Mouse (Mus musculus): ENCODE measurements around the gene Dpp3. TPM values are rescaled to one million over a fixed set of nuclear protein-coding genes. Genes with fewer than 3 reads are reported as not detected.
"Not testable (repeated sequence)": the region's sequence is repeated elsewhere in the genome, so short reads cannot be mapped to it uniquely, and the experiment has no call there.

Gene Dpp3
- polyA plus RNA-seq, 1 experiment from 2014 or later: 87.8 TPM

DNA sequence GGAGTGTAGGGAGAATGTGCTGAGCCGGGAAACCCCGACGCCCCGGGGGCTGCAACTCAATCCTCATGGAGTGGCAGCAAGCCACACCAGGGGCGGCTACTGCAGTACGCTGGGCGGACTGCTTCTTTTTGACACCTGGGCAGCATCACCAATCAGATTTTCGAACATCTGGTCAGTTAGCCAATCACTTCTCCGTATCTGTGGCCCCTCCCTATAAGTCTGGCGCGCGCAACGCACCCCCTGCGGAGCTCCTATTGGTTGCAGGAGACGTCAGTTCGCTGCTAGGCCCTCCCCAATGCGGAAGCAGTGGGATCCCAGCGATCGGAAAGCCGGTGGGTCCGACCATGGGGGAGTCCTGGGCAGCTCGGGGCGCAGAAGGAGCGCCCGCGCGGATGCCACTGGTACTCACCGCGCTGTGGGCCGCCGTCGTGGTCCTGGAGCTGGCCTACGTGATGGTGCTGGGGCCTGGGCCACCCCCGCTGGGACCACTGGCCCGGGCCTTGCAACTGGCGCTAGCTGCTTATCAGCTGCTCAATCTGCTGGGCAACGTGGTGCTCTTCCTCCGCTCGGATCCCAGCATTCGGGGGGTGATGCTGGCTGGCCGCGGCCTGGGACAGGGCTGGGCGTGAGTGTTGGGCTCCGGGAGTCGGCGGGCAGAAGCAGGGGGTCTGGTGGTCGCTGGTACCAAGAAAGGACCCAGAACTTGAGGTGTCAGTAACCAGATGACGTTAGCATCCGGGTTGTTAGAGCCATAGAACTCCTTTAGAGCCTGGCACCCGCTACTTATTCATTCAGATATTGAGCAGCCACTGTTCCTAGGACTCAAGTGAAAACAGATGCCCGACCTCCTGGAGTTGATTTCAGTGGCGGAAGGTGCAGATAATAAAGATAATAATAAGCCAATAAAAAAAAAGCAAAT, 49.4 kb downstream of the Dpp3 start, which contains the start of gene Zdhhc24:
Gene Zdhhc24 (plus strand): TSS at position 264 of the 919 bp plus-strand sequence.
- Histone ChIP-seq H3K36me3 (ENCODE audit: control insufficient read depth, insufficient read depth, low read length) (no peaks in the 10 kb centered on the region), H3K4me3 (ENCODE audit: low read depth, low read length) (peak within 1 kb of the TSS; percentile 97), H3K9ac (ENCODE audit: low read depth, low read length) (peak within 1 kb of the TSS; percentile 89), H3K27ac (ENCODE audit: low read depth, low read length) (peak within 1 kb of the TSS; percentile 22; the same call in 1 of the 2 replicates), H3K9me3 (replicated peaks; ENCODE audit: control insufficient read depth, low read length) (no peaks in the 10 kb centered on the region; the same call in 1 of the 2 replicates), H3K4me2 (peak within 1 kb of the TSS; percentile 91), H3K4me1 (ENCODE audit: control insufficient read depth, insufficient read depth, low read length) (peaks cover 7% of the 10 kb centered on the region), H3K27me3 (ENCODE audit: control insufficient read depth, insufficient read depth, low read length) (0 out of 2 replicates have a peak, but pooled peaks cover 2% of the 10 kb centered on the region)
- 1% methylated on average over 52 of the region's 52 CpGs for WGBS (ENCODE audit: insufficient replicate concordance)
- peak; percentile 94 for ATAC-seq (replicated peaks; ENCODE audit: insufficient number of reproducible peaks, low FRiP score, low TSS enrichment)

DNA sequence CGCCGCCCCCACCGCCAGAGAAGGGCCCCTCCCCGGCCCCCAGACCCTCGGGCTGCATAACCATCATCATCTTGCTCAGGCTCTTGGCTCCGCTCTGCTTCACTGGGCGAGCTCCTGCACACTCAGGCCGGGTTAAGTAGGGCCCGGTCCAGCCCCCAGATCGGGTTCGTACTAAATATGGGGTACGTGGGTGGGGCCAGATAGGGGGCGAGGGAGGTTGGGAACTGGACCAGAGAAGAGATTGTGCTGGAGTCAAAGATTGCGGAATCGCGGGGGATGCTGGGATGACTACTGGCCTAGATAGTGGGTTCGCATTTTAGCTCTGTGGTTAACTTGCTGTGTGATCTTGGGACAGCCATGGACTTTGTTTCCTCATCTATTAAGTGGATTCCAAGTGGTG, 50.3 kb downstream of the Dpp3 start, which contains the start of gene Actn3:
Gene Actn3 (minus strand): TSS at position 125 of the 400 bp plus-strand sequence.
- H3K4me3 ChIP-seq (ENCODE audit: low read depth, low read length): peak within 1 kb of the TSS; percentile 97

DNA sequence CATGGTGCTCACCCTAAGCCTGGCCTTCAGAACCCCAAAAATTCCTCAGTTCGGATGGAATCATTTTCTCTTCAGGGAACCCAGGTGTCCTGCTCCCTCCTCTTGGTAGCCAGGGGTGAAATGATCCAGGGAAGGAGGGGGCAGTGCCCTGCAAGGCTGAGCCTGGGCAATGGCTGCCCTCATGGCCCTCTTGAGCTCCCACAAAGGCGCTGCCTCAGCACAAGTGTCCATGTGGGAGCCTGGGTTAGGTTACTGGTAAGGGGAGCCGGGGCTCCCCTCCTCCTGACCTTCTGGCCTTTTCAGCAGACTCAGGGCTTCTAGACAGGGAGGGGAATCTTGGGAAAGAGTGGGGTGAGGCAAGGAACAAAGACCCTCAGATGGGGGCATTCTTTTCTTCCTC, 51.3 kb downstream of the Dpp3 start:
- Histone ChIP-seq H3K36me3 (ENCODE audit: control insufficient read depth, insufficient read depth, low read length) (no peaks in the 10 kb centered on the region), H3K4me1 (ENCODE audit: control insufficient read depth, insufficient read depth, low read length) (peaks cover 7% of the 10 kb centered on the region), H3K27me3 (ENCODE audit: control insufficient read depth, insufficient read depth, low read length) (0 out of 2 replicates have a peak, but pooled peaks cover 2% of the 10 kb centered on the region), H3K27ac (ENCODE audit: low read depth, low read length) (no peak overlapping the region), H3K9me3 (replicated peaks; ENCODE audit: control insufficient read depth, low read length) (no peaks in the 10 kb centered on the region; the same call in 1 of the 2 replicates), H3K4me2 (no peak overlapping the region; the same call in 1 of the 2 replicates), H3K9ac (ENCODE audit: low read depth, low read length) (no peak overlapping the region), H3K4me3 (ENCODE audit: low read depth, low read length) (no peak overlapping the region)
- no peak for ATAC-seq (replicated peaks; ENCODE audit: insufficient number of reproducible peaks, low FRiP score, low TSS enrichment)
- 68% methylated on average over 3 of the region's 3 CpGs for WGBS (ENCODE audit: insufficient replicate concordance)

More for the DNA sequence above, 50.3 kb downstream of the Dpp3 start, which contains the start of gene Actn3:
- no peaks in the 10 kb centered on the region for H3K36me3 ChIP-seq (ENCODE audit: control insufficient read depth, insufficient read depth, low read length)
- peak within 1 kb of the TSS; percentile 22; the same call in 1 of the 2 replicates for H3K27ac ChIP-seq (ENCODE audit: low read depth, low read length)
- H3K27me3 ChIP-seq (ENCODE audit: control insufficient read depth, insufficient read depth, low read length): 0 out of 2 replicates have a peak, but pooled peaks cover 2% of the 10 kb centered on the region
- peak within 1 kb of the TSS; percentile 89 for H3K9ac ChIP-seq (ENCODE audit: low read depth, low read length)
- no peaks in the 10 kb centered on the region; the same call in 1 of the 2 replicates for H3K9me3 ChIP-seq (replicated peaks; ENCODE audit: control insufficient read depth, low read length)
- H3K4me1 ChIP-seq (ENCODE audit: control insufficient read depth, insufficient read depth, low read length): peaks cover 7% of the 10 kb centered on the region
- WGBS (ENCODE audit: insufficient replicate concordance): 1% methylated on average over 17 of the region's 17 CpGs
- peak within 1 kb of the TSS; percentile 91 for H3K4me2 ChIP-seq
- ATAC-seq (replicated peaks; ENCODE audit: insufficient number of reproducible peaks, low FRiP score, low TSS enrichment): no peak

DNA sequence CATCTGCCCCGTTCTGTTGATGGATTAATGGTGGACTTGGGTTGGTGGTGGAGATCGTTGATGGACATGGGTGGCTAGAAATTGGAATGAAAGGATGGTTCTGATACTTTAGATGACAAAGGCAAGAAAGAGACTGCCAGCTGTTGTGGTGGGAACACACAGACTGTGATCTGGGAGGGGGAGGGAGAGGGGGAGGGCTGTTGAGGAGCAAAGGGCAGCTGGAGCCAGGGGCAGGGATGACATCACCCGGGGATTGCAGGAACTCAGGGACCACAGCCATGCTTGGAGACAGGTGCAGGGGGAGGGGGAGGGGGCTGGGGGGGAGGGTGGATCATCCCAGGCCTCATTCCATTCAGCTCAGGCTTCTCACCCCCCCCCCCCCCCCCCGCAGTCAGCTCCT, 51.8 kb downstream of the Dpp3 start:
- Histone ChIP-seq H3K27me3 (ENCODE audit: control insufficient read depth, insufficient read depth, low read length) (0 out of 2 replicates have a peak, but pooled peaks cover 2% of the 10 kb centered on the region), H3K4me3 (ENCODE audit: low read depth, low read length) (no peak overlapping the region), H3K36me3 (ENCODE audit: control insufficient read depth, insufficient read depth, low read length) (no peaks in the 10 kb centered on the region), H3K9me3 (replicated peaks; ENCODE audit: control insufficient read depth, low read length) (no peaks in the 10 kb centered on the region; the same call in 1 of the 2 replicates), H3K4me2 (no peak overlapping the region), H3K9ac (ENCODE audit: low read depth, low read length) (no peak overlapping the region), H3K4me1 (ENCODE audit: control insufficient read depth, insufficient read depth, low read length) (peaks cover 7% of the 10 kb centered on the region), H3K27ac (ENCODE audit: low read depth, low read length) (no peak overlapping the region)
- WGBS (ENCODE audit: insufficient replicate concordance): 69% methylated on average over 3 of the region's 4 CpGs
- ATAC-seq (replicated peaks; ENCODE audit: insufficient number of reproducible peaks, low FRiP score, low TSS enrichment): no peak

DNA sequence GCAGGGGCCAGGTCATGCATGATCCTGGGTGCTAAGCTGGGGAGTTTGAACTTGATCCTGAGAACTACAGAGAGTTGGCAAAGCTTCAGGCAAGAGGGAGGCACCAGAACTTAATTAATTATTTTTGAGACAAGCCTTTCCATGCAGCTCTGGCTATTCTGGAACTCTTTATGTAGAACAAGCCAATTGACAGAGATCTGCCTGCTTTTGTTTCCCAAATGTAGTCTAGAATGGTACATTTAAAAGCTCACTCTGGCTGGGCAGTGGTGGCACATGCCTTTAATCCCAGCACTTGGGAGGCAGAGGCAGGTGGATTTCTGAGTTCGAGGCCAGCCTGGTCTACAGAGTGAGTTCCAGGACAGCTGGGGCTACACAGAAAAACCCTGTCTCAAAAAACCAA, 53.5 kb downstream of the Dpp3 start:
- 73% methylated on average over 1 of the region's 1 CpGs for WGBS (ENCODE audit: insufficient replicate concordance)
- ATAC-seq (replicated peaks; ENCODE audit: insufficient number of reproducible peaks, low FRiP score, low TSS enrichment); H3K27me3 ChIP-seq (ENCODE audit: control insufficient read depth, insufficient read depth, low read length); H3K4me1 ChIP-seq (ENCODE audit: control insufficient read depth, insufficient read depth, low read length); H3K4me3 ChIP-seq (ENCODE audit: low read depth, low read length); H3K4me2 ChIP-seq; H3K9me3 ChIP-seq (replicated peaks; ENCODE audit: control insufficient read depth, low read length); H3K27ac ChIP-seq (ENCODE audit: low read depth, low read length); H3K36me3 ChIP-seq (ENCODE audit: control insufficient read depth, insufficient read depth, low read length); H3K9ac ChIP-seq (ENCODE audit: low read depth, low read length): not testable (repeated sequence)

DNA sequence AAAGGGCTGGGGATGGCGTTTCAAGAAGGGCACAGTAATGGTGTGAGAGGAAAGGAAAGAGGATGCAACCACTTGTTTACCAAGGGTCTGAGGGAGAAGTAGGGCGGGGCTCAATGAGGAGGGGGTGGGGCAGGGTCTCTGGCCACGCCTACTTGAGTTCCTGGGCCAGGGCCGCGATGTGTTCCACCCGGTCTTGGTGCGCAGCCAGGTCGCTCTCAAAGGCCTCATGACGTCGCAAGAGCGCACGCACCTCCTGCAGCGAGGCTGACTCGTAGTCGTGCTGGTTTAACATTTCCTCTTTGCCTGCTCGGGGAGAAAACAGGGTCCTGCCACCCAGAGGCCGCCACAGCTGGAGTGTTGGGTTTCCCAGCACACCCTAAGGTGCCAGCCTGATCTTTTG, 62.9 kb downstream of the Dpp3 start:
- H3K9me3 ChIP-seq (replicated peaks; ENCODE audit: control insufficient read depth, low read length): no peaks in the 10 kb centered on the region
- peaks cover 15% of the 10 kb centered on the region for H3K27me3 ChIP-seq (ENCODE audit: control insufficient read depth, insufficient read depth, low read length)
- ATAC-seq (replicated peaks; ENCODE audit: insufficient number of reproducible peaks, low FRiP score, low TSS enrichment): no peak
- no peaks in the 10 kb centered on the region for H3K4me1 ChIP-seq (ENCODE audit: control insufficient read depth, insufficient read depth, low read length)
- H3K36me3 ChIP-seq (ENCODE audit: control insufficient read depth, insufficient read depth, low read length): no peaks in the 10 kb centered on the region
- no peak overlapping the region for H3K9ac ChIP-seq (ENCODE audit: low read depth, low read length)
- WGBS (ENCODE audit: insufficient replicate concordance): 2% methylated on average over 17 of the region's 17 CpGs
- H3K27ac ChIP-seq (ENCODE audit: low read depth, low read length): no peak overlapping the region
- no peak overlapping the region for H3K4me3 ChIP-seq (ENCODE audit: low read depth, low read length)
- H3K4me2 ChIP-seq: peak overlapping the region; percentile 38

DNA sequence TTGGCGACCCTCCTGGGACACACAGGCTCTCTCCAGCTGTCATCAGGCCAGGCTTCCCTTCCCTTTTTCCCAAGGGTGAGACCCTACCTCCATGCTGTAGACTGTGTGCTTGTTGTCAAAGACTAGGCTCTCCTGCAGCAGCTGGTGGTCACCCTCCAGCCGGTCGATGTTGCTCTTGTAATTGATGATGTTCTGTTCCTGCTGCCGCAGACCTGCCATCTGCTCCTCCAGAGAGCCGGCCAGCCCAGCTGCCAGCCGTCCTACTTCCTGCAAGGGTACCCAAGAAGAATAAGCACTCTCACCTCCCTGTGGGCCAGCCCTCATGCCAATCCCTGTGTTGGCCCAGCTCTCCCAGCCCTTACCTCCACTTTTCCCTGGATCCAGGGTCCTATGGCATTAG, 65.0 kb downstream of the Dpp3 start:
- H3K9ac ChIP-seq (ENCODE audit: low read depth, low read length): no peak overlapping the region
- H3K27me3 ChIP-seq (ENCODE audit: control insufficient read depth, insufficient read depth, low read length): peaks cover 15% of the 10 kb centered on the region
- H3K4me1 ChIP-seq (ENCODE audit: control insufficient read depth, insufficient read depth, low read length): no peaks in the 10 kb centered on the region
- H3K4me2 ChIP-seq: no peak overlapping the region
- H3K9me3 ChIP-seq (replicated peaks; ENCODE audit: control insufficient read depth, low read length): no peaks in the 10 kb centered on the region
- no peak overlapping the region for H3K4me3 ChIP-seq (ENCODE audit: low read depth, low read length)
- no peak for ATAC-seq (replicated peaks; ENCODE audit: insufficient number of reproducible peaks, low FRiP score, low TSS enrichment)
- no peaks in the 10 kb centered on the region for H3K36me3 ChIP-seq (ENCODE audit: control insufficient read depth, insufficient read depth, low read length)
- no peak overlapping the region for H3K27ac ChIP-seq (ENCODE audit: low read depth, low read length)
- WGBS (ENCODE audit: insufficient replicate concordance): 77% methylated on average over 6 of the region's 6 CpGs

DNA sequence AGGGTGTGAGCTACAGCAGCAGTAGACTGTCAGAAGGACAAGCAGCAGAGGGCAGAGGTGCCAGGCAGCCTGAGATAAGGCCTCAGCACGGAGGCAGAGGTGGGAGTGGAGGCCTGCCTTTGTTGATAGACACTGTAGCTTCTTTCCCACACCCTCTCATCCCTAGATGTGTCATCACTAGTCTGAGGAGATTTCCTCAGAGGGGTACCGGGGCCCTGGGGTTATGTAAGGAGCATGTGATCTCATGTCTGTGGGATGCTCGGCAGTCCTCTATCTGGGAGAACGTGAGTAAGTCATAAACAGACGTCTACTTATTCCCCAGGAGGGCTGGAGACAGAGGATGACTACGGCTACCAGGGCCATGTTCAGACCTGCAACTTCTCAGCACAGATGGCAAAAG, 69.0 kb downstream of the Dpp3 start:
- Histone ChIP-seq H3K36me3 (ENCODE audit: control insufficient read depth, insufficient read depth, low read length) (no peaks in the 10 kb centered on the region), H3K27ac (ENCODE audit: low read depth, low read length) (no peak overlapping the region), H3K4me3 (ENCODE audit: low read depth, low read length) (no peak overlapping the region), H3K9me3 (replicated peaks; ENCODE audit: control insufficient read depth, low read length) (no peaks in the 10 kb centered on the region), H3K4me2 (no peak overlapping the region), H3K4me1 (ENCODE audit: control insufficient read depth, insufficient read depth, low read length) (peaks cover 2% of the 10 kb centered on the region; the same call in 1 of the 2 replicates), H3K9ac (ENCODE audit: low read depth, low read length) (no peak overlapping the region), H3K27me3 (ENCODE audit: control insufficient read depth, insufficient read depth, low read length) (no peaks in the 10 kb centered on the region)
- WGBS (ENCODE audit: insufficient replicate concordance): 32% methylated on average over 6 of the region's 6 CpGs
- peak; percentile 56 for ATAC-seq (replicated peaks; ENCODE audit: insufficient number of reproducible peaks, low FRiP score, low TSS enrichment)
